Mouse (Mus musculus) stomach, embryonic 16.5 days (tissue): Measurements from ENCODE around the gene Adgrb3. TPM values are rescaled to one million over a fixed set of nuclear protein-coding genes. Genes with fewer than 3 reads are reported as not detected.

Source experiments
- ATAC-seq: fragments of 200-750 bp; cut with Nextera tagmentation; 2 replicates; pipeline ENCODE4 v1.8.0; 2017; ENCODE audit warnings: moderate number of reproducible peaks, moderate TSS enrichment; ENCODE audit not compliant: insufficient read depth, low FRiP score
- H3K27ac ChIP-seq: fragments of 300-500 bp; sonication (generic); 2 replicates; pipeline ENCODE4 v1.5.1; 2014; ENCODE audit warnings: low read length
- H3K27me3 ChIP-seq: fragments of 300-500 bp; sonication (generic); 2 replicates; pipeline ENCODE4 v1.6.1; 2014; ENCODE audit warnings: low read length, control low read depth, mixed read lengths; ENCODE audit not compliant: control insufficient read depth, insufficient read depth
- H3K36me3 ChIP-seq: fragments of 300-500 bp; sonication (generic); 2 replicates; pipeline ENCODE4 v1.6.1; 2014; ENCODE audit warnings: low read length; ENCODE audit not compliant: control insufficient read depth, insufficient read depth
- H3K4me1 ChIP-seq: fragments of 300-500 bp; sonication (generic); 2 replicates; pipeline ENCODE4 v1.6.1; 2014; ENCODE audit warnings: low read length, control low read depth, mixed read lengths; ENCODE audit not compliant: control insufficient read depth, insufficient read depth
- H3K4me2 ChIP-seq: fragments of 300-500 bp; sonication (generic); 2 replicates; pipeline ENCODE4 v1.6.1; 2014; ENCODE audit warnings: low read depth, low read length, mixed read lengths
- H3K4me3 ChIP-seq: fragments of 300-500 bp; sonication (generic); replicated peaks from 2 replicates; pipeline ENCODE4 v1.5.1; 2014; ENCODE audit warnings: mild to moderate bottlenecking, low read length
- H3K9ac ChIP-seq: fragments of 300-500 bp; sonication (generic); 2 replicates; pipeline ENCODE4 v1.6.1; 2014; ENCODE audit warnings: low read length
- H3K9me3 ChIP-seq: fragments of 300-500 bp; sonication (generic); replicated peaks from 2 replicates; pipeline ENCODE4 v1.6.1; 2016; ENCODE audit warnings: low read length, control low read depth; ENCODE audit not compliant: control insufficient read depth
- WGBS: fragments of 180-500 bp; shearing (Covaris S2); extraction: QIAGEN DNeasy Blood & Tissue Kit; methylation state at CpG from one replicate; pipeline ENCODE4 v1.1.7; 2014; 5-methylcytosine and 5-hydroxymethylcytosine counted together
- polyA plus RNA-seq: library from polyadenylated mRNA; unstranded; fragments of >200 nt; fragmentation: Nextera tagmentation; extraction: Ambion mirVana; gene quantifications from 2 replicates; pipeline ENCODE4 v1.2.1, GENCODE M21; 2015

Gene Adgrb3
- 4.2 and 4.5 TPM in 2 replicates for polyA plus RNA-seq

GRCm38 (mm10) chr1:25828971-25829920, at the start of gene Adgrb3:
Adgrb3 (minus strand) TSS chr1:25829707.
- no peak within 1 kb of the TSS for H3K27ac ChIP-seq
- no peaks in the 10 kb centered on the region for H3K36me3 ChIP-seq
- peaks cover 29% of the 10 kb centered on the region for H3K27me3 ChIP-seq
- ATAC-seq, result peak; percentile 25; the same call in 1 of the 2 replicates
- no peaks in the 10 kb centered on the region for H3K4me1 ChIP-seq
- peak within 1 kb of the TSS; percentile 86 for H3K4me2 ChIP-seq
- 4% methylated on average over 31 of the region's 32 CpGs for WGBS
- H3K4me3 ChIP-seq, result peak within 1 kb of the TSS; percentile 60
- H3K9me3 ChIP-seq, result no peaks in the 10 kb centered on the region
- H3K9ac ChIP-seq, result peak within 1 kb of the TSS; percentile 63

DNA sequence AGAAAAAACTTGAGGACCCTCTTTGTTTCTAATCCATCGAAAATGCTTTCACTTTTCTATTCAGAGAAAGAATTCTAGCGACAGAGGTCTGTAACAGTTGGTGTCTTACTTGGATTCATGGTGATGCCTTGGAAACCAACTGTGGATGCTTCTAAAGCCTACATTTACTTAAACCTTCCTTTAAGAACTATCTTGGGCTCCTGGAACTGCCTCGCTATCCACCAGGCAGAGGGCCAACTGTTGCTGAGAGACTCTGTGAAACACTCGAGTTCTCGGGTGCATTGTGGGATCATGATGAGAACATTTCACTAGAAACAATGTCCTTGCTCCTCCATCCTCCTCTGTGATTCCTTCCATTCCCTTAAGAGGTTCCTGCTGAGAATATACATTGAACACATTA, 48.0 kb upstream of the Adgrb3 start:
- H3K4me2 ChIP-seq, result no peak overlapping the region
- H3K4me3 ChIP-seq, result no peak overlapping the region
- H3K36me3 ChIP-seq, result no peaks in the 10 kb centered on the region
- 78% methylated on average over 5 of the region's 5 CpGs for WGBS
- no peak for ATAC-seq
- H3K9ac ChIP-seq, result no peak overlapping the region
- no peaks in the 10 kb centered on the region for H3K9me3 ChIP-seq
- H3K4me1 ChIP-seq, result no peaks in the 10 kb centered on the region
- no peak overlapping the region for H3K27ac ChIP-seq
- H3K27me3 ChIP-seq, result no peaks in the 10 kb centered on the region

- Histone ChIP-seq H3K4me2 (no peak overlapping the region), H3K9me3 (no peaks in the 10 kb centered on the region), H3K4me3 (no peak overlapping the region), H3K27ac (no peak overlapping the region), H3K27me3 (no peaks in the 10 kb centered on the region), H3K9ac (no peak overlapping the region), H3K36me3 (no peaks in the 10 kb centered on the region), H3K4me1 (no peaks in the 10 kb centered on the region)
- ATAC-seq, result no peak
- WGBS, result 81% methylated on average over 2 of the region's 2 CpGs
Measured at GRCm38 (mm10) chr1:25857473-25857872, 28.0 kb upstream of the Adgrb3 start.

- WGBS, result 48% methylated on average over 2 of the region's 2 CpGs
- ATAC-seq, result no peak
- Histone ChIP-seq H3K4me2 (no peak overlapping the region), H3K9me3 (no peaks in the 10 kb centered on the region), H3K4me3 (no peak overlapping the region), H3K4me1 (no peaks in the 10 kb centered on the region), H3K9ac (no peak overlapping the region), H3K27ac (no peak overlapping the region), H3K27me3 (no peaks in the 10 kb centered on the region), H3K36me3 (no peaks in the 10 kb centered on the region)
Measured at GRCm38 (mm10) chr1:25854451-25854978, 25.0 kb upstream of the Adgrb3 start.

GRCm38 (mm10) chr1:25832260-25832659, 2.8 kb upstream of the Adgrb3 start:
- 58% methylated on average over 6 of the region's 6 CpGs for WGBS
- Histone ChIP-seq H3K9me3 (no peaks in the 10 kb centered on the region), H3K4me1 (no peaks in the 10 kb centered on the region), H3K36me3 (no peaks in the 10 kb centered on the region), H3K4me3 (no peak overlapping the region), H3K9ac (no peak overlapping the region), H3K4me2 (no peak overlapping the region), H3K27me3 (peaks cover 25% of the 10 kb centered on the region), H3K27ac (no peak overlapping the region)
- ATAC-seq, result no peak

DNA sequence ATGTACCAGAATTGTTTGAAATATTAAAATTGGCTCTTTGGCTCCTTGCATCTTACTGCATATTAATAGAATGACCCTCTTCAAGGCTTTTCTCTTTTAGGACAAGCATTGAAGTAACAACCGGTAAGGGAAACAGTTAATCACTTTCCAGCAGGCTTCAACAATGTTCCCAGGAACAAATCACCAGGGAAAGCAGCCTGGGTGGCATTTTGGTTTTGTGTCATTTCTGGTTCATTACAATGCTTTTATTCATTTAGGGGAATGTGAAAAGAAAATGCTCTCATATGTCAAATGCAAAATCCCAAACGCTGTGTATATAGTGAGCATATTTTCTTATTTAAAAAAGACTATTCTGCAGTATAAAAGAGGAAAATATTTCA, 2.0 kb upstream of the Adgrb3 start:
- no peaks in the 10 kb centered on the region for H3K9me3 ChIP-seq
- H3K36me3 ChIP-seq, result no peaks in the 10 kb centered on the region
- no peak overlapping the region for H3K9ac ChIP-seq
- H3K4me1 ChIP-seq, result no peaks in the 10 kb centered on the region
- WGBS, result 52% methylated on average over 2 of the region's 2 CpGs
- H3K4me2 ChIP-seq, result no peak overlapping the region
- H3K27ac ChIP-seq, result no peak overlapping the region
- ATAC-seq, result no peak
- no peak overlapping the region for H3K4me3 ChIP-seq
- H3K27me3 ChIP-seq, result peaks cover 29% of the 10 kb centered on the region

DNA sequence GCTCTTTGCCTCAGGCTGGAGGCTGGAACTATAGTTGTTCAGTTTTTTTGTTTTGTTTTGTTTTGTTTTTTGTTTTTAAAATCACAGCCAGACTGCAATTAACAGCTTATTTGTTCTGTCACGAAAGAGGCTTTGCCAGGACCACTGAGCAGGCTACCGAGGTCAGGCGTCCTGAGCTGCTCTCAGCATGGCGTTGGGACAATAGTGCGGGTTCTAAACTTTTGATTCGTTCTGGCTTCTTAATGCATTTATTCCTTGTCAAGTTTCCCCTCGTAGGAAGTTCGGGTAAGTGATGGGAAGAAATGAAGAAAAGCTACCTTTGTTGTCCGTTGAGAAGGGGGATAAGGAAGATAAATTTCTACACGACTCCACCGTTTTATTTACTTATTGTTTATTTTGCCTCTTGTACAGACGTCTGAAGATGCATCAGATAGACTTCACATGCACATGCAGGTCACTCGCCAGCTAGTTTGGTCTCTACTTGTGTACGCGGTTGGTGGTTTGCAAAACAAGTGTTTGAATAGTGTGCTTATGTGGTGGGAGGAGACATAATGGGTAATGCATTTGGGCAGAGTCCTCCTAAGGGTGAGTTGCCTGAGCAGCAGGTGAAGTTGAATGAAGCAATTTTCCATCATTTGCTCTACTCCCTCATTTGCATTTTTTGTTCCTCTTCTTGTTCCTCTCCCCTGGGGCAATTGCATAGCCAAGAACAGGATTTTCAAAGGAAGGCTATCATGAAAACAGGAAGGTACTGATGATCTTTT, 1.4 kb upstream of the Adgrb3 start:
- Histone ChIP-seq H3K9ac (no peak overlapping the region), H3K27ac (no peak overlapping the region), H3K4me1 (no peaks in the 10 kb centered on the region), H3K4me2 (peak overlapping the region; percentile 86), H3K36me3 (no peaks in the 10 kb centered on the region), H3K4me3 (peak overlapping the region; percentile 60), H3K9me3 (no peaks in the 10 kb centered on the region), H3K27me3 (peaks cover 29% of the 10 kb centered on the region)
- no peak for ATAC-seq
- 6% methylated on average over 15 of the region's 15 CpGs for WGBS

GRCm38 (mm10) chr1:25829921-25830751, 629 bp upstream of the Adgrb3 start:
- H3K27ac ChIP-seq, result no peak overlapping the region
- under 1% methylated on average over 63 of the region's 99 CpGs for WGBS
- H3K36me3 ChIP-seq, result no peaks in the 10 kb centered on the region
- H3K9ac ChIP-seq, result peak overlapping the region; percentile 63
- peak; percentile 64; the same call in 1 of the 2 replicates for ATAC-seq
- H3K9me3 ChIP-seq, result no peaks in the 10 kb centered on the region
- H3K4me3 ChIP-seq, result peak overlapping the region; percentile 60
- H3K4me2 ChIP-seq, result peak overlapping the region; percentile 86
- H3K4me1 ChIP-seq, result no peaks in the 10 kb centered on the region
- peaks cover 29% of the 10 kb centered on the region for H3K27me3 ChIP-seq
